Mouse (Mus musculus) embryonic fibroblast, embryonic 13.5 days (primary cell): Measurements from ENCODE around the gene B3galnt1. TPM values are rescaled to one million over a fixed set of nuclear protein-coding genes. Genes with fewer than 3 reads are reported as not detected.

Source experiments
- H3K27ac ChIP-seq: 2 replicates; pipeline ENCODE4 v1.5.1; 2012; ENCODE audit warnings: low read length, control low read depth, inconsistent platforms; ENCODE audit not compliant: insufficient read depth
- H3K4me1 ChIP-seq: 2 replicates; pipeline ENCODE4 v1.6.1; 2011; ENCODE audit warnings: low read length; ENCODE audit not compliant: control insufficient read depth, insufficient read depth
- H3K4me3 ChIP-seq: 2 replicates; pipeline ENCODE4 v1.5.1; 2011; ENCODE audit warnings: mild to moderate bottlenecking, control low read depth, low read length; ENCODE audit not compliant: insufficient read depth
- POLR2A ChIP-seq: IDR thresholded peaks from 2 replicates; pipeline ENCODE4 v1.6.1; 2011; ENCODE audit warnings: low read depth, mild to moderate bottlenecking, control low read depth, low read length, moderate library complexity
- polyA plus RNA-seq: library from polyadenylated mRNA; stranded (reverse); fragments of >200 nt; gene quantifications from 2 replicates; pipeline ENCODE4 v1.2.4, GENCODE M21; 2011; ENCODE audit warnings: low read depth; ENCODE audit not compliant: missing spikeins, insufficient read length

B3galnt1 gene
- polyA plus RNA-seq, 1 experiment, result 35.5 TPM

GRCm38 (mm10) chr3:69524356-69525071, 74.2 kb downstream of the B3galnt1 start:
- Histone ChIP-seq H3K4me3 (no peak overlapping the region), H3K4me1 (peaks cover 5% of the 10 kb centered on the region), H3K27ac (peak overlapping the region; percentile 38; the same call in 1 of the 2 replicates)
- TF ChIP-seq POLR2A, result no peak

Other genes starting within 250 kb of the B3galnt1 start
- gene Nmd3, start 123.0 kb upstream of the B3galnt1 start, polyA plus RNA-seq, result 134 and 152 TPM in 2 replicates